Mouse (Mus musculus): ENCODE data around the gene Inppl1. TPM values are rescaled to one million over a fixed set of nuclear protein-coding genes. Genes with fewer than 3 reads are reported as not detected.

Inppl1 gene
- 14.7 and 15.4 TPM in 2 replicates for total RNA-seq (2014; rRNA removed)
- 6.6 and 9.6 TPM in 2 replicates for polyA plus RNA-seq (2015; fragmentation: Nextera tagmentation; extraction: Ambion mirVana)

DNA sequence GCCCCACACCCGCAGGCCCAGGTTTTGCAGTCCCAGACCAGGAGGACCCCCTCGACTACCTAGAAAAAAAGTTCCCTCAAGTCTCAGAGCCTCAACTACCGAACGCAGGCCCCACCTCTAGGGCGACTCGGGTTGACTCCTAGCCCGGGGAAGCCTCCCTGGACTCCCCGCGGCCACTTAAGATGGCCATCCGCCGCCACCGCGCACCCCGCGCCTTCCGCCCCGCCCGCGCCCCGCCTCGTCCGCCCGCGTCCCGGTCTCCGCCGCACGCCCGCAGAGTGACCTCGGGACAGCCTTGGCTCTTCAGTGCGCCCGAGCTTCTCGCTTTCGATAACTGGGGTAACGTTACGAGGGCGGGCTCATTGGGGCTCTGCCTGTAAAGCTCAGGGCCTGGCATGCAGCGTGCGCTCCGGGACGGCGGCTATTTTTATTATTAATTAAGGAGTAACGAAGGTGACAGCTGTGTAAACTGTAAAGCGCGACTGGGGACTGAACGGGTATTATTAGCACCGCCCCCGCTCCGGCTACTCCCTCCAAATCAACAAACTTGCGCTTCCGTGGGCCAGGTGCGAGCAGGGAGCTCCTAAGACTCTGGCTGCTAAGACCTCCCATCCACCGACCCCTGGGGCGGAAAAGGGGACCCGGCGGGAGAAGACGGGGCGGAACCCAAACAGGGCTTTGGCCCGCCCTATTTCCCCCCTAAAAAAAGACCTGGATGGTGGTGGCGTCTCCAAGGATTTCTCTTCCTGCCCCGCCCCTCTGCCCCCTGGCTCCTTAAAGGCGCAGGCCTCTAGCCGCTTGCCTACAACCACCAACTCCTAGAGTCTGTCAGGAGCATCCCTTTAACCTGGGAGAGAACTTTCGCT, at the start of gene Inppl1:
Gene Inppl1, minus strand, starts transcription at position 624 of the 866 bp plus-strand sequence.
- H3K9ac ChIP-seq = peak within 1 kb of the TSS; percentile 51
- no peaks in the 10 kb centered on the region for H3K9me3 ChIP-seq (ENCODE audit: low read length)
- H3K27ac ChIP-seq (ENCODE audit: low read depth, low read length) = peak within 1 kb of the TSS; percentile 17
- DNase-seq (peak; percentile 72), ATAC-seq (peak; percentile 75)
- WGBS = 2% methylated on average over 64 of the region's 64 CpGs
- TF ChIP-seq CTCF (IDR thresholded peaks at IDR 0.05; ENCODE audit: low read depth) = peak; percentile 31
- H3K4me1 ChIP-seq (ENCODE audit: insufficient read depth) = no peaks in the 10 kb centered on the region
- H3K36me3 ChIP-seq (ENCODE audit: insufficient read depth) = no peaks in the 10 kb centered on the region
- H3K27me3 ChIP-seq (ENCODE audit: insufficient read depth, low read length) = no peaks in the 10 kb centered on the region; the same call in 1 of the 2 replicates
- H3K4me2 ChIP-seq (ENCODE audit: low read depth) = peak within 1 kb of the TSS; percentile 99
- peak within 1 kb of the TSS; percentile 50 for H3K4me3 ChIP-seq (ENCODE audit: low read depth, low read length)

DNA sequence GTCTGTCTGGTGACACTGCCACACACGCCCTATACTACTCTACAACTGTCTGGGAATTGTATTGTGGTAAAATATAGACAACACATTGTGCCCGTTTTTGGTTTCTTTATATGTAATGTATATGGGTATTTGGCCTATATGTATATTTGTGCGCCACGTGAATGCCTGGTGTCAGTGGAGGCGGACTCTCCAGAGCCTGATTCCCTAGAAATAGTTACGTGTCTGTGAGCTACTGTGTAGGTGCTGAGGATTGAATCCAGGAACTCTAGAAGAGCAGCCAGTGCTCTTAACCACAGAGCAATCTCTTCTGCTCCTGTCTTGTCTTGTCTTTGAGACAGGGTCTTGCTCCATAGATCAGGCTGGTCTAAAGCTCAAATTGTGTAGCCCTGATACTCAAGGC, 48.2 kb upstream of the Inppl1 start:
- Histone ChIP-seq H3K4me3 (ENCODE audit: low read depth, low read length) (no peak overlapping the region), H3K9ac (no peak overlapping the region), H3K4me1 (ENCODE audit: insufficient read depth) (no peaks in the 10 kb centered on the region), H3K27ac (ENCODE audit: low read depth, low read length) (no peak overlapping the region), H3K9me3 (ENCODE audit: low read length) (no peaks in the 10 kb centered on the region), H3K36me3 (ENCODE audit: insufficient read depth) (no peaks in the 10 kb centered on the region), H3K4me2 (ENCODE audit: low read depth) (no peak overlapping the region), H3K27me3 (ENCODE audit: insufficient read depth, low read length) (no peaks in the 10 kb centered on the region)
- no peak for TF ChIP-seq CTCF (IDR thresholded peaks at IDR 0.05; ENCODE audit: low read depth)
- ATAC-seq (no peak), DNase-seq (no peak)
- WGBS = 89% methylated on average over 6 of the region's 6 CpGs

DNA sequence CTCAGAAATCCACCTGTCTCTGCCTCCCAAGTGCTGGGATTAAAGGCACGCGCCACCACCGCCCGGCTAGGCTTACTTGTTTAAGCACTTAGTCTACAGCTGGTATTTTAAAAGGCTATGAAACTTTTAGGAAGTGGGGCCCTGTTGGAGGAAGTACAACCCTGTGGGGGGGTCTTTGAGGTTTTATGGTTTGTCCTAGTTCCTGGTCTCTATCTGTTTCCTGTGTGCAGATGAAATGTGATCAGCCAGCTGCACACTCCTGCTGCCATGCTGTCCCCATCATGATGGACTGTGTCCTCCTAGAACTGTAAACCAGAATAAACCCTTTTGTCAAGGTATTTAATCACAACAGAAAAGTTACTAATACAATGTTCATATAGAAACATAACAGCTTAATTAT, 46.1 kb upstream of the Inppl1 start:
- H3K27ac ChIP-seq (ENCODE audit: low read depth, low read length) = no peak overlapping the region
- H3K27me3 ChIP-seq (ENCODE audit: insufficient read depth, low read length) = no peaks in the 10 kb centered on the region
- no peaks in the 10 kb centered on the region for H3K36me3 ChIP-seq (ENCODE audit: insufficient read depth)
- H3K4me3 ChIP-seq (ENCODE audit: low read depth, low read length) = no peak overlapping the region
- H3K9me3 ChIP-seq (ENCODE audit: low read length) = no peaks in the 10 kb centered on the region
- ATAC-seq (no peak), DNase-seq (no peak)
- H3K4me1 ChIP-seq (ENCODE audit: insufficient read depth) = no peaks in the 10 kb centered on the region
- WGBS = 97% methylated on average over 4 of the region's 4 CpGs
- H3K4me2 ChIP-seq (ENCODE audit: low read depth) = no peak overlapping the region
- no peak for TF ChIP-seq CTCF (IDR thresholded peaks at IDR 0.05; ENCODE audit: low read depth)
- H3K9ac ChIP-seq = no peak overlapping the region

DNA sequence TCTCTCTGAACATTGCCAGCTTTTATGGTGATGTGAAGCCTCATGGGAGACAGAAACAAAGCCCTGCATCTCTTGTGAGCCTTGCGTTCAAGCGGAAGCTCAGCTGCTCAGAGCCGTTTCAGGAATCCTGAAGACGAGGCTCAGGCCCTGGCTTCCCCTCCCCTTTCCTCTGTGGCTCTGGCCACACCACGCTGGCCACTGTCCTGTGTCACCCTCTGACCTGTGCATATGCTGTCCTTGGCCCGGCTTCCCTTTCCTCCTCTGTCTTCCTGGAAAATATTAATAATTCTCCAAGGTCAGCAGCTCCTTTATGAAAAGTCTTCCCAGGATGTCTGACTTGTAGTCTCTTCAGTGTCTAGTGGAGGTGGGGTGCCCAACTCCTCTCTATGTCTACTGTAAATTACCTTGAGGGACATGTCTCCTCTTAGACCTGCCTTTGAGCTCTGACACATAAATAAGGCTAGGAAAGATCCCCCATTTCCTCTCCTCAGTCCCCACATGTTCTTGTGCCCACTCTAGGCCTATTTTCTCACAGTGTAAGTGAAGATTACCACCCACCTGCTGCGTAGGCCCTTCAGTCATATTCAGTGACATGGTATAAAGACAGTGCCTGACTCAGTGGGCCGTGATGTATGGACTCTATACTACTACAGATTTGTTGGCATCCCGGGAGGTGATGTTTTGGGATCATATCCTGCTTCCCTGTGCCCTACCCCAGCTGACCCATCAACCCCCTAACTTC, 44.6 kb upstream of the Inppl1 start:
- Histone ChIP-seq H3K27me3 (ENCODE audit: insufficient read depth, low read length) (no peaks in the 10 kb centered on the region), H3K4me2 (ENCODE audit: low read depth) (no peak overlapping the region), H3K4me1 (ENCODE audit: insufficient read depth) (no peaks in the 10 kb centered on the region), H3K9me3 (ENCODE audit: low read length) (no peaks in the 10 kb centered on the region), H3K4me3 (ENCODE audit: low read depth, low read length) (no peak overlapping the region), H3K27ac (ENCODE audit: low read depth, low read length) (no peak overlapping the region), H3K9ac (no peak overlapping the region), H3K36me3 (ENCODE audit: insufficient read depth) (no peaks in the 10 kb centered on the region)
- no peak for ATAC-seq
- no peak for TF ChIP-seq CTCF (IDR thresholded peaks at IDR 0.05; ENCODE audit: low read depth)
- DNase-seq = no peak
- WGBS = 61% methylated on average over 9 of the region's 9 CpGs

DNA sequence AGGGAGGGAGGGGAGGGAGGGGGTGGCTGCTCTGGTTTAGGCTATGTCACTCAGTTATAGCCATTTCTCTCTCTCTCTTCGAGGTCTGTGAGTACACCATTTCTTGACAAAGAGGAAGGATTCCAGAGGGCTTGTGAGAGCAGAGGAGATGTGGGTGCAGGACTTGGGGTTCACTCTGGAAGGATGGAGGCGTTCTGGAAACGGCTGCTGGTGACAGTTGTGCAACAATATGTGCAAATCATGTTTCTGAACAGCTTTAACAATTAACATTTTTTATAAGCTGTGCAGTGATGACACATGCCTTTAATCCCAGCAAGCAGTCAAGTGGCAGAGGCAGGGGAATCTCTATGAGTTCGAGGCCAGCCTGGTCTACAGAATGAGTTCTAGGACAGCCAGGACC, 42.8 kb upstream of the Inppl1 start:
- no peak overlapping the region for H3K9ac ChIP-seq
- 73% methylated on average over 4 of the region's 4 CpGs for WGBS
- H3K4me3 ChIP-seq (ENCODE audit: low read depth, low read length) = no peak overlapping the region
- no peaks in the 10 kb centered on the region for H3K36me3 ChIP-seq (ENCODE audit: insufficient read depth)
- DNase-seq (no peak), ATAC-seq (no peak)
- no peaks in the 10 kb centered on the region for H3K4me1 ChIP-seq (ENCODE audit: insufficient read depth)
- no peak overlapping the region for H3K27ac ChIP-seq (ENCODE audit: low read depth, low read length)
- TF ChIP-seq CTCF (IDR thresholded peaks at IDR 0.05; ENCODE audit: low read depth) = no peak
- H3K27me3 ChIP-seq (ENCODE audit: insufficient read depth, low read length) = no peaks in the 10 kb centered on the region
- no peaks in the 10 kb centered on the region for H3K9me3 ChIP-seq (ENCODE audit: low read length)
- H3K4me2 ChIP-seq (ENCODE audit: low read depth) = no peak overlapping the region

DNA sequence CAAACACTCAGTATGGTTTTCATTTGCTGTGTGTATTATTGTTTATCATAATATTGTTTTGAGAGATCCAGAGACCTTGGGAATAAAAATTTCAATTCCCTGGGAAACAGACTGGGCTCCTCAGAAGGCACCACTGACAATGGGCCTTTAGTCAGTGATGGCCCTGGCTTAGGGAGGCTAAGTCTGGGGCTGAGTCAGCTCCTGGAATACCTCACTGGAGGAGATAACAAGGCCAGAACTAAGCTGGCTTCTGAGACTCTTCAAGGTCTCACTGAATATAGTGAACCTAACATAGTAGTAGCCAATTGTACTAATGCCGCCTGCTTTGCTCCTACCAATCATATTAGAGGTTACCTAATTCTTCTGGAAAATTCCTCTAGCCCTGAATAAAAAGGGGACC, 37.9 kb upstream of the Inppl1 start:
- Histone ChIP-seq H3K9me3 (ENCODE audit: low read length) (no peaks in the 10 kb centered on the region), H3K4me2 (ENCODE audit: low read depth) (no peak overlapping the region), H3K27ac (ENCODE audit: low read depth, low read length) (no peak overlapping the region), H3K4me1 (ENCODE audit: insufficient read depth) (no peaks in the 10 kb centered on the region), H3K9ac (no peak overlapping the region), H3K4me3 (ENCODE audit: low read depth, low read length) (no peak overlapping the region), H3K27me3 (ENCODE audit: insufficient read depth, low read length) (no peaks in the 10 kb centered on the region), H3K36me3 (ENCODE audit: insufficient read depth) (no peaks in the 10 kb centered on the region)
- TF ChIP-seq CTCF (IDR thresholded peaks at IDR 0.05; ENCODE audit: low read depth) = no peak
- WGBS = 93% methylated on average over 1 of the region's 1 CpGs
- no peak for DNase-seq
- no peak for ATAC-seq

DNA sequence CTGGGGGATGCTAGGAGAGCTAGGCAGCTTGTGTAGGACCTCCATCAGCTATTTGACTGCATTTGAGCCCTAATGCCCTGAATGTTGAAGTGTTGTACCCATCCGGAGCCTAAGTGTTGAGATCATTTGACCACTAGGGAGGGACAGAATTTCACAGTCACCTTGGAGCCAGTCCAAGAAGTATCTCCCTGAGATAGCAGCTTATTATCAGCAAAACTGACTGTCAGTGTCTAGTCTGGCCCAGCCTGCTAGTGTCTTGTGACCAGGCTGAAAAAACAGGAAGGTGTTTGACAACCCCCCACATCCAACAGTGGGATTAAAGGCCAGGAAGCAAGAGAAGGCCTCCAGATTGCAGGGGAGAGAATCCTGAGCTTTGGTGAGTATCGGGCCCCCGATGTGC, 33.3 kb upstream of the Inppl1 start:
- H3K9me3 ChIP-seq (ENCODE audit: low read length) = no peaks in the 10 kb centered on the region
- no peaks in the 10 kb centered on the region for H3K27me3 ChIP-seq (ENCODE audit: insufficient read depth, low read length)
- WGBS = 77% methylated on average over 3 of the region's 3 CpGs
- no peak overlapping the region for H3K4me3 ChIP-seq (ENCODE audit: low read depth, low read length)
- no peaks in the 10 kb centered on the region for H3K4me1 ChIP-seq (ENCODE audit: insufficient read depth)
- no peak overlapping the region for H3K9ac ChIP-seq
- DNase-seq (no peak), ATAC-seq (no peak)
- no peaks in the 10 kb centered on the region for H3K36me3 ChIP-seq (ENCODE audit: insufficient read depth)
- TF ChIP-seq CTCF (IDR thresholded peaks at IDR 0.05; ENCODE audit: low read depth) = no peak
- H3K4me2 ChIP-seq (ENCODE audit: low read depth) = no peak overlapping the region
- no peak overlapping the region for H3K27ac ChIP-seq (ENCODE audit: low read depth, low read length)

Measured in forebrain, postnatal 0 days (tissue).